Mouse (Mus musculus): ENCODE results near the gene Sept10. TPM values are rescaled to one million over a fixed set of nuclear protein-coding genes. Genes with fewer than 3 reads are reported as not detected.

Gene Sept10
- polyA plus RNA-seq, 1 experiment: 1.5 TPM

DNA sequence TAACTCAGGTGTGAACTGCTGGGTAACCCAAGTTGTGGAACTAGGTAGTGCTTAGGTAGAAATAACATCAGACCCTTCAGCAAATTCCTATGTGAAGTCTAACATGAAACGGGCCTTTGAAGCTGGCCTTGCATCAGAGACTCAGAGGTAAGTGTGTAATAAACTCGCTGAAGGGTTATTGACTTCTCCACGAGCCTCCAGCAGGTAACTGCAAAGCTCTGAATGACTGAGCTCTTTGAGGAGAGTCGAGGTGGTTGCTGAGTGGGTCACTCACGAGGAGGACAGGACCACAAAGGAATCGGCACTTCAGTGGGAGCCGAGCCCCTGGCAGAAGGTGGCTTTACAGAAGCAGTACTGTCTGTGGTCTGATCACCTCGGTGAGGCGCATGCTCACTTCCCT lies 105.3 kb downstream of the Sept10 start:
- H3K4me1 ChIP-seq (ENCODE audit: control insufficient read depth, insufficient read depth, insufficient read length, low read length): no peaks in the 10 kb centered on the region
- TF ChIP-seq POLR2A (IDR thresholded peaks at IDR 0.05; ENCODE audit: low read depth, low read length) (no peak), CTCF (IDR thresholded peaks at IDR 0.05; ENCODE audit: extremely low read depth, insufficient read length, insufficient replicate concordance, low read depth, low read length) (no peak)
- no peaks in the 10 kb centered on the region; the same call in 1 of the 2 replicates for H3K27me3 ChIP-seq (ENCODE audit: control insufficient read depth, insufficient read depth, low read length)
- H3K4me3 ChIP-seq (ENCODE audit: low read depth, low read length): no peak overlapping the region
- WGBS: 64% methylated on average over 9 of the region's 9 CpGs
- no peaks in the 10 kb centered on the region for H3K36me3 ChIP-seq (ENCODE audit: control insufficient read depth, insufficient read depth, low read length)
- H3K27ac ChIP-seq (ENCODE audit: insufficient read depth, low read depth, low read length): no peak overlapping the region

DNA sequence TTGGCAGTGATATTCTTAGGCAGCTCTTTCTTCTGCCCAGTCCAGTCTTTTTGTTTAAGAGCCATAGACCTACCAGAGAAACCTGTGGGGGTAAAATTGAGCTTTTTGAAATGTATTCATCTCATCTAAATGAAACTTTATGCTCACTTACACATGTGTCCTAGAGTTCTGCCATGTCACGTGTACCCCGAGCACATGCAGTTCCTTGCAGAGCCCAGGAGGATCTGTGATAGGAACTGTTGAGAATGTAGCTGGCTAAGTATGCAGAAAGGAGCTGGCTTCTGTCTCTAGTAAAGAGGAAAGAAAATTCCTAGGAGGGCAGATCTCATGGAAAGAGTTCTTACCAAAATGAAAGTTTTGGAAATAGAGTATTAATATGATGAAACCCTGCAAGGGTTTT lies 106.0 kb downstream of the Sept10 start:
- H3K4me1 ChIP-seq (ENCODE audit: control insufficient read depth, insufficient read depth, insufficient read length, low read length): no peaks in the 10 kb centered on the region
- H3K36me3 ChIP-seq (ENCODE audit: control insufficient read depth, insufficient read depth, low read length): no peaks in the 10 kb centered on the region
- TF ChIP-seq POLR2A (IDR thresholded peaks at IDR 0.05; ENCODE audit: low read depth, low read length): no peak
- no peak for TF ChIP-seq CTCF (IDR thresholded peaks at IDR 0.05; ENCODE audit: extremely low read depth, insufficient read length, insufficient replicate concordance, low read depth, low read length)
- H3K4me3 ChIP-seq (ENCODE audit: low read depth, low read length): no peak overlapping the region
- H3K27ac ChIP-seq (ENCODE audit: insufficient read depth, low read depth, low read length): no peak overlapping the region
- 97% methylated on average over 2 of the region's 2 CpGs for WGBS
- H3K27me3 ChIP-seq (ENCODE audit: control insufficient read depth, insufficient read depth, low read length): no peaks in the 10 kb centered on the region; the same call in 1 of the 2 replicates

- H3K4me1 ChIP-seq (ENCODE audit: control insufficient read depth, insufficient read depth, insufficient read length, low read length): no peaks in the 10 kb centered on the region
Measured at GRCm38 (mm10) chr10:59114535-59115291, 106.9 kb downstream of the Sept10 start.

GRCm38 (mm10) chr10:59113386-59113785 lies 108.3 kb downstream of the Sept10 start:
- no peak overlapping the region for H3K4me3 ChIP-seq (ENCODE audit: low read depth, low read length)
- H3K27me3 ChIP-seq (ENCODE audit: control insufficient read depth, insufficient read depth, low read length): no peaks in the 10 kb centered on the region; the same call in 1 of the 2 replicates
- no peaks in the 10 kb centered on the region for H3K36me3 ChIP-seq (ENCODE audit: control insufficient read depth, insufficient read depth, low read length)
- TF ChIP-seq POLR2A (IDR thresholded peaks at IDR 0.05; ENCODE audit: low read depth, low read length) (no peak), CTCF (IDR thresholded peaks at IDR 0.05; ENCODE audit: extremely low read depth, insufficient read length, insufficient replicate concordance, low read depth, low read length) (no peak)
- no peak overlapping the region for H3K27ac ChIP-seq (ENCODE audit: insufficient read depth, low read depth, low read length)
- H3K4me1 ChIP-seq (ENCODE audit: control insufficient read depth, insufficient read depth, insufficient read length, low read length): no peaks in the 10 kb centered on the region
- WGBS: 80% methylated on average over 9 of the region's 9 CpGs

More at GRCm38 (mm10) chr10:59114535-59115291, 106.9 kb downstream of the Sept10 start:
- no peak for TF ChIP-seq POLR2A (IDR thresholded peaks at IDR 0.05; ENCODE audit: low read depth, low read length)
- TF ChIP-seq CTCF (IDR thresholded peaks at IDR 0.05; ENCODE audit: extremely low read depth, insufficient read length, insufficient replicate concordance, low read depth, low read length): no peak
- Histone ChIP-seq H3K27me3 (ENCODE audit: control insufficient read depth, insufficient read depth, low read length) (no peaks in the 10 kb centered on the region; the same call in 1 of the 2 replicates), H3K27ac (ENCODE audit: insufficient read depth, low read depth, low read length) (no peak overlapping the region), H3K4me3 (ENCODE audit: low read depth, low read length) (no peak overlapping the region), H3K36me3 (ENCODE audit: control insufficient read depth, insufficient read depth, low read length) (no peaks in the 10 kb centered on the region)
- 41% methylated on average over 15 of the region's 15 CpGs for WGBS

DNA sequence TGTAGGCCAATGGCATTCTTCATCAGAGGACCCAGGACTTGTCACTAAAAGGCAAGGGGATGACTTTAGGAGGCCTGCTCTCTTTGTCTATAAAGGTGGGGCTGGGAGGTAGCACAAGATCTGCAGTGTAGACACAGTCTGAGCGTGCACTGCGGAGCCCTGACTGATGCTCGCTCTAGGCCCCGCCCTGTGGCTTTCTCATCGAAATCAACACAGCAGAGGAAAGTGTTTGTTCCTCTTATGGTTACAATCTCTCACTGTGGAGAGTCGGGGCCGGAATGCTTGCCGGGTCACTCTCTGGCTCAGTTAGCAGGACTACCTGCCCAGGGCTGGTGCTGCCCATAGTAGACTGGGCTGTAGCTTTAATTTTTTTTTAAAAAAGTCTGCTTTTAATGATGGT lies 108.9 kb downstream of the Sept10 start:
- H3K4me3 ChIP-seq (ENCODE audit: low read depth, low read length): no peak overlapping the region
- H3K27me3 ChIP-seq (ENCODE audit: control insufficient read depth, insufficient read depth, low read length): no peaks in the 10 kb centered on the region; the same call in 1 of the 2 replicates
- no peaks in the 10 kb centered on the region for H3K4me1 ChIP-seq (ENCODE audit: control insufficient read depth, insufficient read depth, insufficient read length, low read length)
- 77% methylated on average over 8 of the region's 8 CpGs for WGBS
- H3K36me3 ChIP-seq (ENCODE audit: control insufficient read depth, insufficient read depth, low read length): no peaks in the 10 kb centered on the region
- no peak for TF ChIP-seq POLR2A (IDR thresholded peaks at IDR 0.05; ENCODE audit: low read depth, low read length)
- TF ChIP-seq CTCF (IDR thresholded peaks at IDR 0.05; ENCODE audit: extremely low read depth, insufficient read length, insufficient replicate concordance, low read depth, low read length): no peak
- no peak overlapping the region for H3K27ac ChIP-seq (ENCODE audit: insufficient read depth, low read depth, low read length)

GRCm38 (mm10) chr10:59110386-59110785 lies 111.3 kb downstream of the Sept10 start:
- TF ChIP-seq CTCF (IDR thresholded peaks at IDR 0.05; ENCODE audit: extremely low read depth, insufficient read length, insufficient replicate concordance, low read depth, low read length) (no peak), POLR2A (IDR thresholded peaks at IDR 0.05; ENCODE audit: low read depth, low read length) (no peak)
- WGBS: 96% methylated on average over 7 of the region's 7 CpGs
- no peak overlapping the region for H3K27ac ChIP-seq (ENCODE audit: insufficient read depth, low read depth, low read length)
- no peaks in the 10 kb centered on the region for H3K36me3 ChIP-seq (ENCODE audit: control insufficient read depth, insufficient read depth, low read length)
- no peaks in the 10 kb centered on the region; the same call in 1 of the 2 replicates for H3K27me3 ChIP-seq (ENCODE audit: control insufficient read depth, insufficient read depth, low read length)
- no peaks in the 10 kb centered on the region for H3K4me1 ChIP-seq (ENCODE audit: control insufficient read depth, insufficient read depth, insufficient read length, low read length)
- H3K4me3 ChIP-seq (ENCODE audit: low read depth, low read length): no peak overlapping the region

DNA sequence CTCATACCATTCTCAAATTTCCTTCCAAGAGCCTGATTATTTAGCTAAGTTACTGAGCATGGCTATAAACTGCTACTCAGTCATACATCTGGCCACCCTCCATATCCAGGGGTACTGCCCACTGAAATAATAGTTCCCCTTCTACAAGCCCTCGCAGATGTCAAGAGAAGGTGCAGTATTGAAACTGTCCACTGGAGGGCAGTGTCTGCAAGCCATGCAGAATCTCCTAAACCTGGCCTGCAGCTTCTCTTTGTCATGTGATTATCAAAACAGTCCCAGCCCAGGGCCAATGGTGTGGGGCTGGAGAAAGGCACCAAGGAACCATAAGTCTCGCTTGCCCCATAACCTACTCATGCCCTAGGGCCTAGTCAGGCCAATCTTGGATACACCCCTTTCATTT lies 112.6 kb downstream of the Sept10 start:
- WGBS: 16% methylated on average over 2 of the region's 2 CpGs
- no peaks in the 10 kb centered on the region; the same call in 1 of the 2 replicates for H3K27me3 ChIP-seq (ENCODE audit: control insufficient read depth, insufficient read depth, low read length)
- peak; percentile 79; the same call in 1 of the 2 replicates for TF ChIP-seq CTCF (IDR thresholded peaks at IDR 0.05; ENCODE audit: extremely low read depth, insufficient read length, insufficient replicate concordance, low read depth, low read length)
- no peak for TF ChIP-seq POLR2A (IDR thresholded peaks at IDR 0.05; ENCODE audit: low read depth, low read length)
- no peaks in the 10 kb centered on the region for H3K36me3 ChIP-seq (ENCODE audit: control insufficient read depth, insufficient read depth, low read length)
- H3K4me3 ChIP-seq (ENCODE audit: low read depth, low read length): no peak overlapping the region
- no peak overlapping the region for H3K27ac ChIP-seq (ENCODE audit: insufficient read depth, low read depth, low read length)
- H3K4me1 ChIP-seq (ENCODE audit: control insufficient read depth, insufficient read depth, insufficient read length, low read length): no peaks in the 10 kb centered on the region
